In the genomic region with DNA sequence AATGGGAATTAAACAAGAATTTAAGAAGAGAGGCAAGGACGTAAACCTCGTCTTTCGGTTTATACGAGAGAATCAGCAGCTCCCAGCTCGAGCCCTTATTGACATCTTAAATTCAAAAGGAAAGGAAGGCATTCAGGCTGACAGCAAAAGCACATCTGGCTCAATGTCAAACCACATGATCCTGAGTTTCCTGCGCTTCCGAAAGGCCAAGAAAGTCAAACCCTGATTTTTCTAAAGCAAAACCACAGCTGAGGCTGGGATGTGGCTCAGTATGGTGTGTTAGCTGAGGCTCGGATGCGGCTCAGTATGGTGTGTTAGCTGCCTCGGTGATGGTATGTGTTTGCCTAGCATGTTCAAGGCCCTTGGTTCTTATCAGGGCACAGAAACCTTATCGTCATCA, we compare ENCODE assay signal across 9 mouse cellular contexts. TPM values are rescaled to one million over a fixed set of nuclear protein-coding genes. Genes with fewer than 3 reads are reported as not detected.
A peak's percentile ranks its signal among the peaks of the same experiment; 100 is the strongest.
DNase-seq lines count a peak whose midpoint lies in the region; ATAC-seq and TF ChIP-seq lines count a peak whose summit lies in the region.
"Had no signal": no experiment of that assay in that cellular context is flagged by ENCODE, and none has a peak within 500 bp of the region (broad histone marks: within the 10 kb centered on the region; RNA-seq: fewer than 3 reads in every experiment).

No protein-coding gene starts in this region.

- WGBS in heart, embryonic 11.5 days (ENCODE audit: insufficient replicate concordance), result 62% methylated on average over 11 of the region's 11 CpGs
- WGBS in lung, embryonic 15.5 days, result 50% methylated on average over 11 of the region's 11 CpGs
- 55% methylated on average over 11 of the region's 11 CpGs for WGBS in kidney, adult 2 months

- no peak for ATAC-seq in heart, embryonic 11.5 days (replicated peaks; ENCODE audit: insufficient number of reproducible peaks, low FRiP score, low TSS enrichment)
- ATAC-seq in lung, embryonic 15.5 days (ENCODE audit: borderline replicate concordance, extremely low read depth, low FRiP score, low TSS enrichment), result no peak
- ATAC-seq: inflammation-experienced regulatory T-cells, adult 6 months had no signal

- no peak overlapping the region for H3K4me3 ChIP-seq in heart, embryonic 11.5 days (ENCODE audit: low read depth, low read length)
- no peak overlapping the region for H3K4me3 ChIP-seq in lung, embryonic 15.5 days
- no peak overlapping the region for H3K4me3 ChIP-seq in kidney, adult 2 months (ENCODE audit: insufficient read depth, low read depth, low read length)

- DNase-seq in heart, adult 18-20 months, result peak; percentile 74 to 75
- DNase-seq in lung, postnatal 25 days (ENCODE audit: low spot score), result no peak
- peak; percentile 80 for DNase-seq in kidney, adult 2 months
- peak; percentile 43 for DNase-seq in skeletal muscle tissue, adult 2 months (ENCODE audit: low read depth, low spot score)
- DNase-seq in layer of hippocampus, postnatal 36 days, result no peak
- DNase-seq in c-Kit-positive CD71-positive TER-119-positive erythroid progenitor cells, embryonic 14.5 days (ENCODE audit: low spot score), result no peak

- TF ChIP-seq POLR2A in kidney, adult 2 months (IDR thresholded peaks at IDR 0.05; ENCODE audit: low read depth, low read length), result no peak

- H3K4me1 ChIP-seq in heart, embryonic 11.5 days (ENCODE audit: control insufficient read depth, insufficient read depth, low read length), result peaks cover 6% of the 10 kb centered on the region
- H3K4me1 ChIP-seq in lung, embryonic 15.5 days, result peaks cover 15% of the 10 kb centered on the region
- H3K4me1 ChIP-seq in kidney, adult 2 months (ENCODE audit: control insufficient read depth, insufficient read depth, low read length), result peaks cover 8% of the 10 kb centered on the region; the same call in 1 of the 2 replicates

- no peak overlapping the region for H3K9ac ChIP-seq in heart, embryonic 11.5 days (ENCODE audit: low read depth, low read length)
- no peak overlapping the region; the same call in 1 of the 2 replicates for H3K9ac ChIP-seq in lung, embryonic 15.5 days

- no peak overlapping the region for H3K4me2 ChIP-seq in heart, embryonic 11.5 days
- H3K4me2 ChIP-seq in lung, embryonic 15.5 days, result no peak overlapping the region

- H3K27me3 ChIP-seq in heart, embryonic 11.5 days (ENCODE audit: control insufficient read depth, insufficient read depth, low read length), result no peaks in the 10 kb centered on the region
- H3K27me3 ChIP-seq in lung, embryonic 15.5 days, result no peaks in the 10 kb centered on the region
- no peaks in the 10 kb centered on the region for H3K27me3 ChIP-seq in kidney, adult 2 months (replicated peaks; ENCODE audit: control insufficient read depth, insufficient read depth, low read length)

- H3K27ac ChIP-seq in heart, embryonic 11.5 days (ENCODE audit: low read depth, low read length), result no peak overlapping the region
- peak overlapping the region; percentile 2; the same call in 1 of the 2 replicates for H3K27ac ChIP-seq in lung, embryonic 15.5 days
- H3K27ac ChIP-seq in kidney, adult 2 months (ENCODE audit: insufficient read depth, low read depth, low read length), result peak overlapping the region; percentile 75

- no peaks in the 10 kb centered on the region for H3K9me3 ChIP-seq in heart, embryonic 11.5 days (replicated peaks; ENCODE audit: control insufficient read depth, low read length)
- H3K9me3 ChIP-seq in lung, embryonic 15.5 days, result no peaks in the 10 kb centered on the region

- no peak for TF ChIP-seq CTCF in kidney, adult 2 months (conservative IDR thresholded peaks at IDR 0.05; ENCODE audit: insufficient read depth, insufficient read length, low read depth, low read length)

- H3K36me3 ChIP-seq in heart, embryonic 11.5 days (ENCODE audit: control insufficient read depth, insufficient read depth, low read length), result no peaks in the 10 kb centered on the region
- H3K36me3 ChIP-seq in lung, embryonic 15.5 days, result no peaks in the 10 kb centered on the region
- H3K36me3 ChIP-seq in kidney, adult 2 months (ENCODE audit: control insufficient read depth, insufficient read depth, low read length), result no peaks in the 10 kb centered on the region

RNA-seq across cellular contexts. Expression of gene Cradd, which starts 26.9 kb away (rescaled TPM):
- 1 to 10 TPM; 6.4 to 8.4 TPM for total RNA-seq in heart, adult 18-20 months (2021)
- polyA plus RNA-seq in heart, embryonic 11.5 days (2014; fragmentation: Nextera tagmentation; extraction: Ambion mirVana), result 10.6 and 11.7 TPM in 2 replicates
- 12.7 and 12.9 TPM in 2 replicates for polyA plus RNA-seq in lung, embryonic 15.5 days (2015; fragmentation: Nextera tagmentation; extraction: Ambion mirVana)
- 20.0 and 22.5 TPM in 2 replicates for polyA plus RNA-seq in kidney, adult 2 months (2012; rRNA removed)
- 1 to 10 TPM; 5.5 to 5.6 TPM for total RNA-seq in layer of hippocampus, postnatal 36 days (2021)

Comparison
In these comparisons a context has a peak if more than half of its experiments do, and no peak if none do; other contexts are left out.
1. DNase-seq: peak in heart, adult 18-20 months (2 of 2), kidney, adult 2 months (single experiment) and skeletal muscle tissue, adult 2 months (single experiment); none in lung, postnatal 25 days (single experiment), layer of hippocampus, postnatal 36 days (0 of 2) and c-Kit-positive CD71-positive TER-119-positive erythroid progenitor cells, embryonic 14.5 days (single experiment).